Mouse (Mus musculus) retina, postnatal 7 days (tissue): ENCODE data around the gene Veph1.

Experiments used
- DNase-seq: peaks from one replicate; pipeline ENCODE4 v3.0.0-alpha.2; 2012; ENCODE audit warnings: low read depth, low spot score

Veph1 gene

GRCm38 (mm10) chr3:66101809-66102598, 194.6 kb downstream of the Veph1 start:
- no peak for DNase-seq

DNA sequence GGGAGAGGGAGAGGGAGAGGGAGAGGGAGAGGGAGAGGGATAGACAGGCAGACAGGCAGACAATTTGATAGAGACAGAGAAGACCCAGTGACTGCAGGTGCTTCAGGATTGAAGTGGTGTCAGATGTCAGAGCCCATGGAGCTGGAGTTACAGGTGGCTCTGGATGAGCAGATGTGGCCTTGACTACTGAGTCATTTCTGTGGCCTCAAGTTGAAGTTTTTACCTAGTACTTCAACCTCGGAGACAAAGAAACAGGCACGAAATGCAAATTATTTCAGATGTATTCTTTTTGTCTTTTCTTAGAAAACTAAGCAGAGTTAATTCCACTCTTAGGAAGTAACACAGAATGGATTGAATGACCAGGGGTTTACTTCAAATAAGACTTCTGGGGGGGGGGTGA, 195.6 kb downstream of the Veph1 start:
- no peak for DNase-seq

GRCm38 (mm10) chr3:66091746-66092145, 204.9 kb downstream of the Veph1 start:
- no peak for DNase-seq

DNA sequence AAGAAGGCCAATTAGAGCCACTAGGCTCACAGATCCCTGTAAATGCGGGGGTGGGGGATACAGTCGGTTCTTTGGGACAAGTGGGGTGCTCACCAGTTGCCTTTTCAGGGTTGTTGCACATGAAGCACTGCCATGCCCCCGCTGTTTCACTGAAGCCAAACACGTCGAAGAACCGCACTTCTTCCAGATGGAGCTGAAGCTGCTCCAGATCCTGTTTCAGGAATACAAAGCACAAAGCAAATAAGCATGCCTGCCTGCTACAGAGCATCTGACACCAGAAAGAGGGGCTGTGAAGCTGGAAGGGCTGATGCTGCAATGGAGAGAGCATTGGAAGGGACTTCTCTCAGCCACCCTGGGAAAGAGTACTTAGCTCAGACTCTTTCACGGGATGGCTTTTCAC, 209.0 kb downstream of the Veph1 start:
- DNase-seq = no peak

GRCm38 (mm10) chr3:66083856-66084255, 212.8 kb downstream of the Veph1 start:
- no peak for DNase-seq

GRCm38 (mm10) chr3:66083407-66083806, 213.2 kb downstream of the Veph1 start:
- no peak for DNase-seq

GRCm38 (mm10) chr3:66082975-66083374, 213.7 kb downstream of the Veph1 start:
- no peak for DNase-seq

DNA sequence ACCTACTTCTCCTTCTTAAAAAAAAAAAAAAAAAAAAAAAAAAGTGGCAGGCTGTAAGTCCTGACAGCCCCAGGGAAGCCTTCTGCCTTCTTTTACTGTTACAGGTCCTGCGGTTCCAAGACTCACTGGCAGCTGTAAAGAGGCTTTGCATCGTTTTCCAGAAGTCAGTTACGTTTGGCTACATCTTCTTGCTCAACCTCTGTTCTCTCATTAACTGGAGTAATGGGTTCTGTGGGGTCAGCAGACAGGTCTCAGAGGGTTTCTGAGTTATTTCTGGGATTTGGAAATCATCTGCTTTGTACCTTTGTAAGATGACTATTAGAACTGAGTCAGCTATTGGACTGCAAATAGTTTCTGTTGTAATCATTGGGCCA, 215.3 kb downstream of the Veph1 start:
- no peak for DNase-seq

DNA sequence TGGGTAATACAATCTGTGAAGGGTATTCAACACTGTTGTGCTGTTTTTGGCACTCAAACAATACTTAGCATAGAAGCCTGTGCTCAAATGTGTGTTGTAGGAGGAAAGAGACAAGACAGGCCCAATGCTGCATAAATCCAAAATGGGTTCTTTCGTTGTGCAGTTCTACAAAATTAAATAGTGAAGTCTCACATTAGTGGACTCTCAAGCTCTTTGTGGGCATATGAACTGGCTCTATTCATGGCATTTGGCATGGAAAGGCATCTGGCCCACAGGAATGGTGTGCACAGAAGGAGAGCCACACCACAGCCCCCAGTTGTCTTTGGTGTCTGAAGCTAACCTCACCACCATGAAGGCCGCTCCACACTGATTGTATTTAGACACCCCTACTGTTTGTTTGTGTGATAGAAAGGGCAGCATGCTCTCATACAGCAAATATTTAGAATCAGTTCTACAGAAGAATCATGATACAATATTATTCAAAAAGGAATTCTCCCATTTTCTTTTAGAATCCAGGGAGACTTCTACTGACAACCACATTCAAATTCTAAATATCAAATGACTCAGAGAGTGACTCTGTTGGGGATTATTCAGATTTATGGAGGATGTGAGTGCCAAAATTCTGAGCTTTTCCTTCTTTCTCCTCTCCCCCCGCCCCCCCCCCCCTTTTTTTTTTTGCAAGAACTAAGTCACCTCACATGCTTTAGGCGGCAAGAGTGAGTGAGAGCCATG, 215.8 kb downstream of the Veph1 start:
- no peak for DNase-seq

GRCm38 (mm10) chr3:66079886-66080285, 216.8 kb downstream of the Veph1 start:
- no peak for DNase-seq

DNA sequence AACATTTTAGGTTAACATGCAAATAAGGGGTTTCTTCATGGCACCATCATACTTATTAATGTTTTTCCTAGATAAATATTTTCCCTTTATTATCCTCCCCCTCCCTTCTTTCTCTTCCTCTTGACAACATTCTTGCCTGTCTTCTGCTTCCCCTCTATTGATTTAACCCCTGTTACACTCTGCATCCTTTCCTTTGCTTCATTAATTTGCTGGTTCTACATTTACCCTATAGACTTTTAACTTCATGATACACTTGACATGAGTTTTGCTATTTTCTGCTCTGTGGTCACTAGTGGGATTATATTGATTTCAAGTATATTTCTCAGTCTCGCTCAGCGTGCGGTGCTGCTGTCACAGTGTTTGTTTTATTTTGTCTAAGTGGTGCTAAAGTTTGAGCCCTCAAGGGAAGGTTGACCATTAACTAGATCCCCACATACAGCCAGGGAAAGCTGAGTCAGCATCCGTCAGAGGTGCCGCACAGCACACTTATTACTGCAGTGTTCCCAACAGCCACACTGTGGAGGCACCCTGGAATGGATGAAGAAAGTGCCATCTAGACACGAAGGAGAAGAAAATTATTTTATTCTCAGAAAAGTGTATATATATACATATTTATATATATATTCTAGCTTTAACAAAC, 217.6 kb downstream of the Veph1 start:
- DNase-seq = no peak

DNA sequence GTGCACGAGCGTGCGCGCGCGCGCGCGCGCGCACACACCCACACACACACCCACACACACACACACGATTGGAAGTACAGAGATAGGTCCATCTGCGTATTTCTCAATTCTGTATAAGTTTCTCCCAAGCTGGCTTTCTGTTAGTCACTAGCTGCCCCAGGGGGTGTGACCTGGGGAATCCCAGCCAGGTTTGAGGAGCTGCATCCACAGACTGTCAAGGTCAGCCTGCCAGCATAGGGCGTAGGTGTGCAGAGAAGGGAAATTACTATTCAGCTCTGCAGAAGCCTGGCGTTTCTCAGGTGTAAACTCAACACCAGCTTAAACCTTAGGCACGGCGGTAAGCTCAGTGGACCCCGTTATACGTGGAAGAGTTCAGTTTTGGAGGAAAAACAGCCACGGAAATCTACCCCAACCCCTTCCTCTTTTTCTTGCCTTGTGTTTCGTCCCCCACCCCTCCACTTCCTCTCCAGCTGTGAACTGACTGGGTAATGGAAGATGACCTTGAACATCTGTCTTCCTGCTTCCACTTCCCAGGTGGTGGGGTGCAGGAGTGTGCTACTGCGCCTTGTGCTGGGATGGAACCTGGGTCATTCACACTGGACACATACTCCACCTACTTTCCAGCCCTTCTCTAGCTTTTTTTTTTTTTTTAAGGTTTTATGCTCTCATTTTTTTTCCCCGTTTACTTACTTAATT, 218.5 kb downstream of the Veph1 start:
- DNase-seq = no peak

- DNase-seq = no peak
Measured at GRCm38 (mm10) chr3:66070274-66070673, 226.4 kb downstream of the Veph1 start.

DNA sequence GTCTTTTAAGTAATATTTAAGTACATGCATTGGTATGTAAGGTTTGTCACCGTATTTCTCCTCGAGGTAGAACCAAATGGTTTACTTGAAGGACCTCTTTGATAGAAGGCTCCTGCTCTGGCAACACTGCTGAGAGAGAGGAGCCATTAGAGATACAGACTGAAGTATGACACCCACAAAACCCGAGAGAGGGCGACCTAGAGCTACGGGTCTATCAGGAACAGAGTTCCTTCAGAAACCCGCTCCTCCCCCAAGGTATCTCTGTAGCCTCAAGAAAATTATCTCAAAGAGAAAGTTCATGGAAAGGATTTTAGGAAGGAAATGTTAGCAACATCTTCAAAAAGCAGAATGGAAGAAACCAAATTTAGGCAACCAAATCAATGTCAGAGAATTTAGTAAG, 232.8 kb downstream of the Veph1 start:
- no peak for DNase-seq

- no peak for DNase-seq
Measured at GRCm38 (mm10) chr3:66056912-66057311, 239.7 kb downstream of the Veph1 start.

DNA sequence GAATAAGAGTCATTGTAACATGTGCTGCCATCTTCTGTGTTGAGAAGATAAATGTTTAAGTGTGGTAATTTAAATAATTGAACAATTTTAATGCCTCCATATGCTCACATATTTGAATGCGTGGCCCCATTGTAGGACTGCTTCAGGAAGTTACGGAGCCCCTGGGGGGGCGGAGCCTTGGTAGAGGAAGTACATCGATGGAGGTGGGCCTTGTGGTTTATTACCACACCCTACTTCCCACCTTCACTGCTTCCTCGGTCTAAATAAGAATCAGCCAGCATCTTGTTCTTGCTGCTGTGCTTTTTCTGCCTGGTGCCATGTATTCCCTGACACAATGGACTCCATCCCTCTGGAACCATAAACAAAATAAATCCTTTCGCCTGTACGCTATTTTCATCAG, 241.0 kb downstream of the Veph1 start:
- DNase-seq = no peak

DNA sequence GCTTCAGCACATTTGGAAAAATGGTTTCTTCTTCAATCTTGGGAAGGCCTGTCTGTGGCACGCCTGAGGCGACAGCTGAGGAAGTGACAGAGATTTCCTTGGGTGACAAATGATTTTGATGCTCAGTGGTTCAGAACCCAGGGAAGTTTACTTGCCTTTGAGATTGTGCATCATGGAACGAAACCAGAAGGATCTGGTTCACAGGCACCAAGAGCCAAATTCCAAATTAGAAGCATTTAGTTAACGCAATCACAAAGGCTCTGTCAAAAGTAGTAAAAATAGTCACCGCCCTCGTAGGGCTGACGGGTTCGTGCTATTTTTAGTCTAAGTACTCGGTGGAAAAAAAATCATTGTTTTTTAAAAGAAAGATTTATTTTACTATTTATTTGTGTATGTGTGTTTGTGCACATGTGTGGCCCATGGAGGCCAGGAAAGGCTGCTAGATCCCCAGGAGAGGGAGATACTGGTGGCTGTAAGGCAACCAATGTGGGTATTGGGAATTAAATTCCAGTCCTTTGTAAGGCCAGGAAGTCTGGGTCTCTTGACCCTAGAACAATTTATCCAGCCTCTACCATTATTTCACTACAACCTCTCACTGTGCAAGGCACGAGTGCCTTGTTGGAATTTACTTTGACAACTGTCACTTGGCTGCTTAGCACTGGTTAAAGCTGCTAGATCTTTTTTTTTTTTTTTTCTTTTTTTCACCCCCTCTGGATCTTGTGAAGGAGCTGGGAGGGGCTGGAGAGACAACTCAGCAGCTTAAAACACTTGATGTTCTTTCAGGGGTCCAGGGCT, 246.3 kb downstream of the Veph1 start:
- DNase-seq = no peak

DNA sequence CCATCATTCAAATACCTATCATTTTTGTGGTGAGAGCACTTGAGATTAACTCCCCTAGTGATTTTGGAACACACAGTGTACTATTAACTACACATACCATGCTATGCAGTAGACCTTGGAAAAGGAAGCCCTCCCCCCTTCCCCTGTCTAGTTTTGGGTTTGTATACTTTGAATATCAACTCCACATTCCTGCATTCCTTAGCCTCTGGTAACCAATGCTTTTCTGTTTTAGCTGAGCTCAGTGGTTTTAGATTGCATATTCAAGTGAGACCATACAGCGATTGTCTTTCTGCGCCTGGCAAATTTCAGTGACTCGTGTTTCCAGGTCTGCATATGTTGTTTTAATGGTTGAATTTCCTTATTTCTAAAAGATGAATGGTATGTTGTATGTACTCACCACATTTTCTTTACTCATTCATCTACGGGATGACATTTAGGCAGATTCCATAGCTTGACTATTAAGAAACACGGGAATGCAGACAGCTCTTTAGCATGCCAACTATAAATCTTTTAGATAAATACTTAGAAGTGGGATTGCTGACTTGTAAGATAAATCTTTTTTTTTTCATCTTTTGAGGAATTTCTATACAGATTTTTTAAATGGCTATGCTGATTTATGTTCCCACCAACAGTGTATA, 255.7 kb downstream of the Veph1 start:
- no peak for DNase-seq

- DNase-seq = no peak
Measured at GRCm38 (mm10) chr3:66035226-66035625, 261.4 kb downstream of the Veph1 start.

DNA sequence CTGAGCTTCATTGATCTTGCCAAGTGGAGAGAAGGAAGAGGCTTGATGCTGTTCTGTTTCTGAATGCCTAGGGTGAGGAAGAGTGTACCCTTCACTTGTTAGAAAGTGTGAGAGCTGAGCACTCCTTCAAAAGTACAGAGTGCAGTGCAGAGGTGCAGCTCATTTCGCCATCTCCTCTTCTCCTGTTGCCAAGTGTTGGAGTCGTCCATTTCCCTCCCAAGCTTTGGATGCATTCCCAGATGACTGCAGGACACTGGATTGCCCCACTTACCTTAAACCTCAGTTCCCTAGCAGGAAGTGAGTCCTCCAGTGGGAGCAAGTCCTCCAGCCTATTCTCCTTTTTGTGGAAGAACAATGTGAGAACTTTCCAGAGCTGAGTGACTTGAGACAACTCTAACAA, 263.3 kb downstream of the Veph1 start:
- no peak for DNase-seq

GRCm38 (mm10) chr3:66025454-66025853, 271.2 kb downstream of the Veph1 start:
- no peak for DNase-seq
